In genomic region chr12:74595208-74595607, GRCm38 (mm10) we compare ENCODE assay signal across 16 mouse cellular contexts.
DNase-seq lines count a peak whose midpoint lies in the region; ATAC-seq and TF ChIP-seq lines count a peak whose summit lies in the region.
"Had no signal": no experiment of that assay in that cellular context is flagged by ENCODE, and none has a peak within 500 bp of the region (broad histone marks: within the 10 kb centered on the region; RNA-seq: fewer than 3 reads in every experiment).

No protein-coding gene starts in this region.

- H3K27me3 ChIP-seq in forebrain, embryonic 16.5 days (replicated peaks; ENCODE audit: control insufficient read depth, insufficient read depth, low read length) = no peaks in the 10 kb centered on the region
- no peaks in the 10 kb centered on the region for H3K27me3 ChIP-seq in forebrain, embryonic 11.5 days (ENCODE audit: control insufficient read depth, insufficient read depth, low read length)
- no peaks in the 10 kb centered on the region for H3K27me3 ChIP-seq in heart, postnatal 0 days (ENCODE audit: control insufficient read depth, insufficient read depth, low read length)
- no peaks in the 10 kb centered on the region for H3K27me3 ChIP-seq in heart, embryonic 10.5 days (ENCODE audit: insufficient read depth, poor library complexity, severe bottlenecking)
- H3K27me3 ChIP-seq: kidney, embryonic 15.5 days; limb, embryonic 15.5 days; stomach, embryonic 15.5 days had no signal

- no peaks in the 10 kb centered on the region for H3K4me1 ChIP-seq in forebrain, embryonic 16.5 days (replicated peaks; ENCODE audit: control insufficient read depth, insufficient read depth, low read length)
- H3K4me1 ChIP-seq in forebrain, embryonic 11.5 days (replicated peaks; ENCODE audit: control insufficient read depth, insufficient read depth, low read length) = no peaks in the 10 kb centered on the region
- H3K4me1 ChIP-seq in heart, postnatal 0 days (ENCODE audit: control insufficient read depth, insufficient read depth) = no peaks in the 10 kb centered on the region
- no peaks in the 10 kb centered on the region for H3K4me1 ChIP-seq in heart, embryonic 10.5 days
- H3K4me1 ChIP-seq: kidney, embryonic 15.5 days; limb, embryonic 15.5 days; stomach, embryonic 15.5 days had no signal

- no peaks in the 10 kb centered on the region for H3K9me3 ChIP-seq in forebrain, embryonic 16.5 days (ENCODE audit: control insufficient read depth, low read length)
- H3K9me3 ChIP-seq in forebrain, embryonic 11.5 days (ENCODE audit: control insufficient read depth, low read length) = no peaks in the 10 kb centered on the region
- H3K9me3 ChIP-seq in heart, postnatal 0 days (replicated peaks; ENCODE audit: control insufficient read depth, low read length) = no peaks in the 10 kb centered on the region
- no peaks in the 10 kb centered on the region for H3K9me3 ChIP-seq in heart, embryonic 10.5 days
- H3K9me3 ChIP-seq: kidney, embryonic 15.5 days; limb, embryonic 15.5 days; stomach, embryonic 15.5 days had no signal

- no peak overlapping the region for H3K27ac ChIP-seq in forebrain, embryonic 16.5 days (ENCODE audit: low read length)
- H3K27ac ChIP-seq in forebrain, embryonic 11.5 days (ENCODE audit: low read depth, low read length) = no peak overlapping the region
- no peak overlapping the region for H3K27ac ChIP-seq in heart, postnatal 0 days (ENCODE audit: low read depth)
- H3K27ac ChIP-seq in heart, embryonic 10.5 days = no peak overlapping the region
- H3K27ac ChIP-seq: gastrocnemius, adult 2 months; kidney, embryonic 15.5 days; limb, embryonic 15.5 days; stomach, embryonic 15.5 days had no signal

- ATAC-seq in forebrain, embryonic 16.5 days = 0 out of 2 replicates have a peak, but pooled peaks have one; percentile 28
- ATAC-seq in forebrain, embryonic 11.5 days (replicated peaks; ENCODE audit: low FRiP score) = no peak
- peak; percentile 33; the same call in 1 of the 2 replicates for ATAC-seq in heart, postnatal 0 days (ENCODE audit: insufficient read depth, low read depth)
- no peak for ATAC-seq in CD4-positive, CD25-positive, alpha-beta regulatory T cell, adult 4 months

- no peak for TF ChIP-seq CTCF in heart, postnatal 0 days (IDR thresholded peaks at IDR 0.05; ENCODE audit: low read depth)

- H3K36me3 ChIP-seq in forebrain, embryonic 16.5 days (ENCODE audit: control insufficient read depth, insufficient read depth) = no peaks in the 10 kb centered on the region
- H3K36me3 ChIP-seq in forebrain, embryonic 11.5 days (ENCODE audit: control insufficient read depth, insufficient read depth, low read length) = no peaks in the 10 kb centered on the region
- no peaks in the 10 kb centered on the region for H3K36me3 ChIP-seq in heart, postnatal 0 days (replicated peaks; ENCODE audit: control insufficient read depth, insufficient read depth, low read length)
- no peaks in the 10 kb centered on the region for H3K36me3 ChIP-seq in heart, embryonic 10.5 days
- H3K36me3 ChIP-seq: G1E; kidney, embryonic 15.5 days; limb, embryonic 15.5 days; stomach, embryonic 15.5 days had no signal

- no peak overlapping the region for H3K4me2 ChIP-seq in forebrain, embryonic 16.5 days (ENCODE audit: low read length)
- no peak overlapping the region for H3K4me2 ChIP-seq in forebrain, embryonic 11.5 days (ENCODE audit: low read depth, low read length, severe bottlenecking)
- H3K4me2 ChIP-seq in heart, postnatal 0 days (ENCODE audit: low read depth, low read length) = no peak overlapping the region
- H3K4me2 ChIP-seq: kidney, embryonic 15.5 days; limb, embryonic 15.5 days; stomach, embryonic 15.5 days had no signal

- no peak overlapping the region for H3K9ac ChIP-seq in forebrain, embryonic 16.5 days (replicated peaks; ENCODE audit: low read depth, low read length)
- H3K9ac ChIP-seq in forebrain, embryonic 11.5 days (ENCODE audit: low read length) = no peak overlapping the region
- no peak overlapping the region for H3K9ac ChIP-seq in heart, postnatal 0 days (replicated peaks; ENCODE audit: low read depth, low read length)
- H3K9ac ChIP-seq: kidney, embryonic 15.5 days; limb, embryonic 15.5 days; stomach, embryonic 15.5 days had no signal

- H3K4me3 ChIP-seq in forebrain, embryonic 16.5 days (replicated peaks; ENCODE audit: low read length) = no peak overlapping the region
- H3K4me3 ChIP-seq in forebrain, embryonic 11.5 days (ENCODE audit: low read depth, low read length) = no peak overlapping the region
- no peak overlapping the region for H3K4me3 ChIP-seq in heart, postnatal 0 days (ENCODE audit: low read depth, low read length)
- no peak overlapping the region for H3K4me3 ChIP-seq in heart, embryonic 10.5 days
- H3K4me3 ChIP-seq: gastrocnemius, adult 2 months; kidney, embryonic 15.5 days; limb, embryonic 15.5 days; stomach, embryonic 15.5 days had no signal

- no peak for TF ChIP-seq EP300 in heart, postnatal 0 days (IDR thresholded peaks at IDR 0.05; ENCODE audit: low read depth)

- DNase-seq in forebrain, embryonic 11.5 days (ENCODE audit: low spot score) = no peak
- peak; percentile 33 for DNase-seq in heart, postnatal 0 days (ENCODE audit: low spot score)
- DNase-seq in heart, embryonic 10.5 days (ENCODE audit: low spot score) = no peak
- peak; percentile 63 for DNase-seq in brain, adult 2 months (ENCODE audit: low read depth, low spot score)
- DNase-seq in heart, postnatal 4 days = peak; percentile 5
- DNase-seq: adrenal gland, postnatal 14 days; gastrocnemius, adult 2 months; lung, adult 18-20 months; midbrain, embryonic 14.5 days; thymus, postnatal 4 days had no signal

- 74% methylated on average over 2 of the region's 2 CpGs for WGBS in forebrain, embryonic 16.5 days
- WGBS in forebrain, embryonic 11.5 days = 88% methylated on average over 2 of the region's 2 CpGs
- WGBS in heart, postnatal 0 days = 7% methylated on average over 2 of the region's 2 CpGs
- WGBS in heart, embryonic 10.5 days = 61% methylated on average over 2 of the region's 2 CpGs

Comparison
In these comparisons a context has a peak if more than half of its experiments do, and no peak if none do; other contexts are left out.
1. ATAC-seq: peak in forebrain, embryonic 16.5 days (single experiment) and heart, postnatal 0 days (single experiment); none in forebrain, embryonic 11.5 days (single experiment) and CD4-positive, CD25-positive, alpha-beta regulatory T cell, adult 4 months (single experiment).
2. DNase-seq: peak in heart, postnatal 0 days (single experiment), brain, adult 2 months (single experiment) and heart, postnatal 4 days (single experiment); none in forebrain, embryonic 11.5 days (single experiment) and heart, embryonic 10.5 days (single experiment).